Mouse (Mus musculus): ENCODE data around the gene Cd27. TPM values are rescaled to one million over a fixed set of nuclear protein-coding genes. Genes with fewer than 3 reads are reported as not detected.
"Not testable (repeated sequence)": the region's sequence is repeated elsewhere in the genome, so short reads cannot be mapped to it uniquely, and the experiment has no call there.

Cd27 gene
- polyA plus RNA-seq (2014; fragmentation: Nextera tagmentation; extraction: Ambion mirVana), result 0.22 TPM in 1 of 2 replicates, not detected in the other

DNA sequence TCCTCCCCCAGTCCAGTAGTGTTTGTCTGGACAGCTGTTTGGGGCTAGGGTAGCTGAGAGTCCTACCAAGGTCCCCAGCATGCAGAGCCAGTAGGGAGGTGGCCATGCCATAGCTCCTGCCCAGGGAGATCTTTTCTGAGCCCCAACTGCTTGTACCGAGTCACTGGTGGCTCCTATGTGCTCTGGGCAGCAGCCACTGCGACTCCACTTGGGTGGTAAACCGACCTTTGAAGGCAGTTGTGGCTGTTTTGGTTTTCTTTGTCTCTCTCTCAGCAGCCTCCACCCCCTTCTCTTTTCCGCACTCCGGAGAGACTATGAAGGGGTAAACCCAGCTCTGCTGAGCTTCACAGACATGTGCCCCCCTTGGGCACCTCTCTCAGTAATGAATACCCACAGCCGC, at the start of gene Cd27:
Gene Cd27 (minus strand): TSS at position 229 of the 400 bp plus-strand sequence.
- no peaks in the 10 kb centered on the region; the same call in 1 of the 2 replicates for H3K4me1 ChIP-seq (ENCODE audit: control insufficient read depth, insufficient read depth, low read length)
- no peaks in the 10 kb centered on the region for H3K36me3 ChIP-seq (replicated peaks; ENCODE audit: control insufficient read depth, insufficient read depth, low read depth, low read length)
- DNase-seq (ENCODE audit: low spot score) (no peak), ATAC-seq (replicated peaks; ENCODE audit: insufficient number of reproducible peaks, low FRiP score, low TSS enrichment, low read depth) (no peak)
- no peak within 1 kb of the TSS for H3K4me3 ChIP-seq (ENCODE audit: low read depth, low read length)
- no peaks in the 10 kb centered on the region for H3K9me3 ChIP-seq (replicated peaks; ENCODE audit: control insufficient read depth, low read length)
- no peaks in the 10 kb centered on the region for H3K27me3 ChIP-seq (ENCODE audit: control insufficient read depth, insufficient read depth, low read length)
- H3K27ac ChIP-seq (replicated peaks; ENCODE audit: low read depth, low read length), result no peak within 1 kb of the TSS
- 40% methylated on average over 6 of the region's 6 CpGs for WGBS
- no peak within 1 kb of the TSS for H3K4me2 ChIP-seq (ENCODE audit: low read depth, low read length)
- H3K9ac ChIP-seq (replicated peaks; ENCODE audit: low read length), result no peak within 1 kb of the TSS; the same call in 1 of the 2 replicates

DNA sequence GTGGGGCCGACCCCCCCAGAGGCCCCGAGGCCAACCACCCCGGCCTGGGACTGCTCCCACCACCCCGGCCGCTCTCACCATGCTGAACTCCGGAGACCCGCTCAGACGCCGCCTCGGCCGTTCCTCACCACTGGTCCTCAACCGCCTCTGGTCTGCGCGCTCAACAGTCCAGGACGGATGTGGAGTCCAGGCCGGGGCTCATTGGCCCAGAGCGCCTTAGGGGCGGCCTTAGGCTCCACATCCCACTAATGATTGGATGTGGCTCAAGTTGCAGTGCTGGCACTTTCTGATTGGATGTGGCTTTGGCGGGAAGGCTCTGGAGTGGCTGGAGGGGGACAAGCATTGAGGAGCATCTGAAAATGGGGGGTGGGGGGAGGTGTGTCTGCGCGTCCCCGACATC, 49.1 kb upstream of the Cd27 start, which contains the start of gene Tuba3a:
Gene Tuba3a (minus strand): TSS at position 153 of the 400 bp plus-strand sequence.
- Histone ChIP-seq H3K4me2 (ENCODE audit: low read depth, low read length) (no peak within 1 kb of the TSS), H3K27ac (replicated peaks; ENCODE audit: low read depth, low read length) (no peak within 1 kb of the TSS), H3K27me3 (ENCODE audit: control insufficient read depth, insufficient read depth, low read length) (no peaks in the 10 kb centered on the region), H3K4me1 (ENCODE audit: control insufficient read depth, insufficient read depth, low read length) (no peaks in the 10 kb centered on the region), H3K9me3 (replicated peaks; ENCODE audit: control insufficient read depth, low read length) (no peaks in the 10 kb centered on the region; the same call in 1 of the 2 replicates), H3K4me3 (ENCODE audit: low read depth, low read length) (no peak within 1 kb of the TSS), H3K36me3 (replicated peaks; ENCODE audit: control insufficient read depth, insufficient read depth, low read depth, low read length) (no peaks in the 10 kb centered on the region), H3K9ac (replicated peaks; ENCODE audit: low read length) (no peak within 1 kb of the TSS)
- WGBS, result 95% methylated on average over 22 of the region's 22 CpGs
- no peak for ATAC-seq (replicated peaks; ENCODE audit: insufficient number of reproducible peaks, low FRiP score, low TSS enrichment, low read depth)
- DNase-seq (ENCODE audit: low spot score), result no peak

- WGBS, result 90% methylated on average over 7 of the region's 7 CpGs
- no peak overlapping the region for H3K4me2 ChIP-seq (ENCODE audit: low read depth, low read length)
- DNase-seq (ENCODE audit: low spot score), result no peak
- H3K27ac ChIP-seq (replicated peaks; ENCODE audit: low read depth, low read length), result no peak overlapping the region
- ATAC-seq (replicated peaks; ENCODE audit: insufficient number of reproducible peaks, low FRiP score, low TSS enrichment, low read depth), result no peak
- H3K9me3 ChIP-seq (replicated peaks; ENCODE audit: control insufficient read depth, low read length), result no peaks in the 10 kb centered on the region; the same call in 1 of the 2 replicates
- H3K4me3 ChIP-seq (ENCODE audit: low read depth, low read length), result no peak overlapping the region
- no peaks in the 10 kb centered on the region for H3K4me1 ChIP-seq (ENCODE audit: control insufficient read depth, insufficient read depth, low read length)
- no peak overlapping the region for H3K9ac ChIP-seq (replicated peaks; ENCODE audit: low read length)
- no peaks in the 10 kb centered on the region for H3K36me3 ChIP-seq (replicated peaks; ENCODE audit: control insufficient read depth, insufficient read depth, low read depth, low read length)
- H3K27me3 ChIP-seq (ENCODE audit: control insufficient read depth, insufficient read depth, low read length), result no peaks in the 10 kb centered on the region
Observed at GRCm38 (mm10) chr6:125284751-125285150, 47.9 kb upstream of the Cd27 start.

DNA sequence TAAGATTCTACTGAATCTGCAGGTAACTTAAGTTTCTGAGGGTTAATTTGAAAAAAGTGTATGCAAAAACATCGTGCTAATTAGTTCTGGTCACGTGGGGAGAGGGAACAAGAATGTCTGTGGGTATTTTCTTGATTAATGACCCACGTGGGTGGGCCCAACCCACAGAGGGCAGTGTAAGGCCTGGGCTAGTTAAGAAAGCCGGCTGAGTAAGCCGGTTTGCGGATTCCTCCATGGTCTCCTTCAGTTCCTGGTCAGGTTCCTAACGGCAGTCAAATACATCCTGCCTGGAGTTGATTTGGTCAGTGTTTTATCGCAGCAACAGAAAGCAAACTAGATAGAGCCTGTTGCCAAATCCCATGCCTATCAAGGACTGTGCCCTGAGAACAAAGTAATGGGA, 47.4 kb upstream of the Cd27 start:
- ATAC-seq (replicated peaks; ENCODE audit: insufficient number of reproducible peaks, low FRiP score, low TSS enrichment, low read depth), result no peak
- Histone ChIP-seq H3K9ac (replicated peaks; ENCODE audit: low read length) (no peak overlapping the region), H3K4me1 (ENCODE audit: control insufficient read depth, insufficient read depth, low read length) (no peaks in the 10 kb centered on the region), H3K9me3 (replicated peaks; ENCODE audit: control insufficient read depth, low read length) (no peaks in the 10 kb centered on the region; the same call in 1 of the 2 replicates), H3K4me3 (ENCODE audit: low read depth, low read length) (no peak overlapping the region), H3K4me2 (ENCODE audit: low read depth, low read length) (no peak overlapping the region), H3K36me3 (replicated peaks; ENCODE audit: control insufficient read depth, insufficient read depth, low read depth, low read length) (no peaks in the 10 kb centered on the region), H3K27ac (replicated peaks; ENCODE audit: low read depth, low read length) (no peak overlapping the region), H3K27me3 (ENCODE audit: control insufficient read depth, insufficient read depth, low read length) (no peaks in the 10 kb centered on the region)
- DNase-seq (ENCODE audit: low spot score), result no peak
- 60% methylated on average over 8 of the region's 8 CpGs for WGBS

DNA sequence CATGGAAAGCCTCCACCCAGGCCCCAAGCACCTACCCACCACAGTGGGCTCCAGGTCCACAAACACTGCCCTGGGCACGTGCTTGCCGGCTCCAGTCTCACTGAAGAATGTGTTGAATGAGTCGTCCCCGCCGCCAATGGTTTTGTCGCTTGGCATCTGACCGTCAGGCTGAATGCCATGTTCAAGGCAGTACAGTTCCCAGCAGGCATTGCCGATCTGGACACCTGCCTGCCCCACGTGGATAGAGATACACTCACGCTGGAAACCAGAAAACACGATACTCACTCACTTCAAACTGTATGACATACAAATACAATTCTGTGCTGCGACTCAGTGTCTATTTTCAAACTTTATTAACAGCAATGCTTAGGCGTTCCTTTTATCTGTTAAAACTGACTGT, 45.9 kb upstream of the Cd27 start:
- WGBS, result 92% methylated on average over 13 of the region's 13 CpGs
- not testable (repeated sequence) for DNase-seq (ENCODE audit: low spot score); ATAC-seq (replicated peaks; ENCODE audit: insufficient number of reproducible peaks, low FRiP score, low TSS enrichment, low read depth)

DNA sequence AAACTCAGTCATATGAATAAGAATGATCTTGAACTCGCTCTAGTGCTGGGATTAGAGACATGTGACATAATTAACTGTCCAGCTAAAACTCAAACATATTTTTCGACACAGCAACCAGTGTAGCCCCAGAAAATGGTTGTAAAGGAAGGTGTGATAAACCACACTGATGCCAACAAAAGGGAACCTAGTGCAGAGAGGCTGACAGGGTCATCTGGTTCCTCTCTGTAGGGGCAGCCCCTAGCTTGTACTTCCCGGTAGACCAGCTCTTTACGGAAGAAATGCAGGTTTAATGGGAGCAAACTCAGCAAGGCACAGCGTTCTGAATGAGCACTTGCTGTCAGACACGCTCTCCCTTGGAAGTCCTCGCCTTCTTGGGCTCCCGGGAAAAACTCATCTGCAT, 42.9 kb upstream of the Cd27 start:
- Histone ChIP-seq H3K27ac (replicated peaks; ENCODE audit: low read depth, low read length) (no peak overlapping the region), H3K27me3 (ENCODE audit: control insufficient read depth, insufficient read depth, low read length) (no peaks in the 10 kb centered on the region), H3K4me1 (ENCODE audit: control insufficient read depth, insufficient read depth, low read length) (no peaks in the 10 kb centered on the region), H3K36me3 (replicated peaks; ENCODE audit: control insufficient read depth, insufficient read depth, low read depth, low read length) (no peaks in the 10 kb centered on the region), H3K4me3 (ENCODE audit: low read depth, low read length) (no peak overlapping the region), H3K4me2 (ENCODE audit: low read depth, low read length) (no peak overlapping the region), H3K9me3 (replicated peaks; ENCODE audit: control insufficient read depth, low read length) (no peaks in the 10 kb centered on the region), H3K9ac (replicated peaks; ENCODE audit: low read length) (no peak overlapping the region)
- 68% methylated on average over 8 of the region's 8 CpGs for WGBS
- ATAC-seq (replicated peaks; ENCODE audit: insufficient number of reproducible peaks, low FRiP score, low TSS enrichment, low read depth) (no peak), DNase-seq (ENCODE audit: low spot score) (no peak)

More for the DNA sequence above, 45.9 kb upstream of the Cd27 start:
- H3K4me1 ChIP-seq (ENCODE audit: control insufficient read depth, insufficient read depth, low read length); H3K36me3 ChIP-seq (replicated peaks; ENCODE audit: control insufficient read depth, insufficient read depth, low read depth, low read length); H3K27ac ChIP-seq (replicated peaks; ENCODE audit: low read depth, low read length); H3K4me2 ChIP-seq (ENCODE audit: low read depth, low read length); H3K9me3 ChIP-seq (replicated peaks; ENCODE audit: control insufficient read depth, low read length); H3K27me3 ChIP-seq (ENCODE audit: control insufficient read depth, insufficient read depth, low read length); H3K9ac ChIP-seq (replicated peaks; ENCODE audit: low read length); H3K4me3 ChIP-seq (ENCODE audit: low read depth, low read length): not testable (repeated sequence)

- H3K9me3 ChIP-seq (replicated peaks; ENCODE audit: control insufficient read depth, low read length), result no peaks in the 10 kb centered on the region
- no peak overlapping the region for H3K9ac ChIP-seq (replicated peaks; ENCODE audit: low read length)
- DNase-seq (ENCODE audit: low spot score), result peak; percentile 60
- H3K36me3 ChIP-seq (replicated peaks; ENCODE audit: control insufficient read depth, insufficient read depth, low read depth, low read length), result no peaks in the 10 kb centered on the region
- no peaks in the 10 kb centered on the region for H3K27me3 ChIP-seq (ENCODE audit: control insufficient read depth, insufficient read depth, low read length)
- H3K4me1 ChIP-seq (ENCODE audit: control insufficient read depth, insufficient read depth, low read length), result no peaks in the 10 kb centered on the region; the same call in 1 of the 2 replicates
- no peak overlapping the region for H3K4me3 ChIP-seq (ENCODE audit: low read depth, low read length)
- no peak overlapping the region for H3K4me2 ChIP-seq (ENCODE audit: low read depth, low read length)
- no peak for ATAC-seq (replicated peaks; ENCODE audit: insufficient number of reproducible peaks, low FRiP score, low TSS enrichment, low read depth)
- no peak overlapping the region for H3K27ac ChIP-seq (replicated peaks; ENCODE audit: low read depth, low read length)
- WGBS, result 58% methylated on average over 15 of the region's 15 CpGs
Observed at GRCm38 (mm10) chr6:125274841-125275563, 38.2 kb upstream of the Cd27 start.

DNA sequence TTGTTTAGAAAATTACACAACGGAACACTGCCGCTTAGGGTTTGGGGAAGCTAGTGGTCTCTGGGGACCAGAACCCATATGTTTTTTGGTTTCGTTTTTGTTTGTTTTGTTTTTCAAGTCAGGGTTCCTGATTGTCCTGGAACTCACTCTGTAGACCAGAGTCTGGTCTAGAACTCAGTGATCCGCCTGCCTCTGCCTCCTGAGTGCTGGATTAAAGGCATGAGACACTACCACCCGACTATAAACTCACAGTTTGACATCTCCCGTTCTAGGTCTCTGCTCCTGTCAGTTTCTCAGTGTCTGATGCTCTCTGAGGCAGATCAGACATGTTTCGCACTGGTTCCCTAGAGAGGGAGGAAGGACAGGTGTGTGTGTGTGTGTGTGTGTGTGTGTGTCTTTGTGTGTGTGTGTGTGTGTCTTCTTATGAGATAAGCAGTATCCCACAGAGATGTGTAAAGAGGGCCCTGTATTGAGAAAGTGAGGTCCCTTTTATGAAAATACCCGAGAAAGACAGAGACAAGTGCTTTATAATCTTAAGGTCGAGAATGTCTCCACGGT, 35.5 kb upstream of the Cd27 start:
- Histone ChIP-seq H3K4me1 (ENCODE audit: control insufficient read depth, insufficient read depth, low read length) (no peaks in the 10 kb centered on the region; the same call in 1 of the 2 replicates), H3K9ac (replicated peaks; ENCODE audit: low read length) (no peak overlapping the region), H3K9me3 (replicated peaks; ENCODE audit: control insufficient read depth, low read length) (no peaks in the 10 kb centered on the region), H3K4me2 (ENCODE audit: low read depth, low read length) (no peak overlapping the region), H3K36me3 (replicated peaks; ENCODE audit: control insufficient read depth, insufficient read depth, low read depth, low read length) (no peaks in the 10 kb centered on the region), H3K27me3 (ENCODE audit: control insufficient read depth, insufficient read depth, low read length) (no peaks in the 10 kb centered on the region), H3K4me3 (ENCODE audit: low read depth, low read length) (no peak overlapping the region), H3K27ac (replicated peaks; ENCODE audit: low read depth, low read length) (no peak overlapping the region)
- 78% methylated on average over 10 of the region's 10 CpGs for WGBS
- ATAC-seq (replicated peaks; ENCODE audit: insufficient number of reproducible peaks, low FRiP score, low TSS enrichment, low read depth), result no peak
- no peak for DNase-seq (ENCODE audit: low spot score)
